Mouse (Mus musculus): ENCODE data around the gene Fbxo45. TPM values are rescaled to one million over a fixed set of nuclear protein-coding genes. Genes with fewer than 3 reads are reported as not detected.
A peak's percentile ranks its signal among the peaks of the same experiment; 100 is the strongest.
"Not testable (repeated sequence)": the region's sequence is repeated elsewhere in the genome, so short reads cannot be mapped to it uniquely, and the experiment has no call there.

The Fbxo45 gene
- polyA plus RNA-seq (2015; fragmentation: Nextera tagmentation; extraction: Ambion mirVana): 8.3 and 8.4 TPM in 2 replicates

GRCm38 (mm10) chr16:32246952-32247370, at the start of gene Fbxo45, which contains the start of gene Wdr53:
Gene Fbxo45 (minus strand): TSS chr16:32247158.
Gene Wdr53 (plus strand): TSS chr16:32247227.
- Histone ChIP-seq H3K4me3 (replicated peaks) (peak within 1 kb of the TSS; percentile 94), H3K27ac (peak within 1 kb of the TSS; percentile 94), H3K27me3 (no peaks in the 10 kb centered on the region), H3K9me3 (no peaks in the 10 kb centered on the region), H3K4me2 (replicated peaks) (peak within 1 kb of the TSS; percentile 76), H3K9ac (replicated peaks) (peak within 1 kb of the TSS; percentile 93), H3K4me1 (replicated peaks) (peaks cover 30% of the 10 kb centered on the region), H3K36me3 (peaks cover 4% of the 10 kb centered on the region; the same call in 1 of the 2 replicates)
- ATAC-seq: peak; percentile 99
- WGBS: 0% methylated on average over 42 of the region's 48 CpGs

DNA sequence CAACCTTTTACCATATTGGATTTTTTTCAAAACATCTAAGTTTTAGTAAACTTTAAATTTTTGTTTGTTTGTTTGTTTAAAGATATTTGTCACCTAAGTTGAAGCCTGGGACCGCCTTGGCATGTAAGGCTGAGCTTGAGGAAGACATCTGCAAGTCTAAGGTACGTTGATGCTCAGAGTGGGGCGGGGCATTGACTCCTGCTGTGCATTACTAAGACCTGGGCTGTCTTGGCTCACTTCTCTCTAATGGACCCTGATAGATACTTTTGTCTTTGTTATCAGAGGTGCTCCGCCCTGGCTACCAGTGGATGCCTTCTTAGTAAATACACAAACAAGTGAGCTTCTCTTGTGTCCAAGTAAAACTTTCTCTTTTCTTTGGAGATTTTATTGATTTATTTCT, 44.9 kb upstream of the Fbxo45 start:
- H3K27me3 ChIP-seq: no peaks in the 10 kb centered on the region
- H3K4me3 ChIP-seq (replicated peaks): no peak overlapping the region
- H3K4me2 ChIP-seq (replicated peaks): no peak overlapping the region
- H3K9me3 ChIP-seq: 0 out of 2 replicates have a peak, but pooled peaks cover 2% of the 10 kb centered on the region
- H3K36me3 ChIP-seq: peaks cover 48% of the 10 kb centered on the region
- no peak overlapping the region for H3K27ac ChIP-seq
- ATAC-seq: no peak
- WGBS: 97% methylated on average over 4 of the region's 4 CpGs
- H3K4me1 ChIP-seq (replicated peaks): no peaks in the 10 kb centered on the region
- H3K9ac ChIP-seq (replicated peaks): no peak overlapping the region

- Histone ChIP-seq H3K27me3 (no peaks in the 10 kb centered on the region), H3K27ac (no peak overlapping the region), H3K36me3 (peaks cover 52% of the 10 kb centered on the region), H3K9me3 (no peaks in the 10 kb centered on the region), H3K9ac (replicated peaks) (no peak overlapping the region), H3K4me3 (replicated peaks) (no peak overlapping the region), H3K4me1 (replicated peaks) (peaks cover 39% of the 10 kb centered on the region), H3K4me2 (replicated peaks) (no peak overlapping the region)
- ATAC-seq: no peak
Observed at GRCm38 (mm10) chr16:32282608-32283007, 35.6 kb upstream of the Fbxo45 start.

DNA sequence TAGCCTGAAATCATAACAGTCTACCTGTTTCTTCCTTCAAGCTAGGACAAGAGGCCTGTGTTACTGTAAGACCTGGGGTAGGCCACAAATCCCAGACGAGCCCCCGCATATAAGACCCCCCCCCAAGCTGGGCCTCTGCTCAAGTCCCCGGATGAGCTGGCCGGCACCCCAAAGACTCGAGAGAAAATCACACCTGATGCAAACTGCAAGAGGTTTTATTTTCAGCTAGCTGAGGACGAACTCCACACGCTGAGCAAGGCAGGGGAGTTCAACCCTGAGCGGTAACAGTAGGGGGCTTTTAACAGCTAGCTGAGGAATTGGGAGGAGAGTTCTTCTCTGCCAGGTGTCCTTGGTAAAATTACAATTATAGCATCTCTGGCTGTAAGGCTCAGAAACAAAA, 33.3 kb upstream of the Fbxo45 start:
- no peaks in the 10 kb centered on the region for H3K9me3 ChIP-seq
- no peak for ATAC-seq
- H3K4me3 ChIP-seq (replicated peaks): peak overlapping the region; percentile 12
- no peak overlapping the region for H3K27ac ChIP-seq
- H3K9ac ChIP-seq (replicated peaks): no peak overlapping the region
- H3K27me3 ChIP-seq: no peaks in the 10 kb centered on the region
- peaks cover 35% of the 10 kb centered on the region for H3K36me3 ChIP-seq
- H3K4me2 ChIP-seq (replicated peaks): peak overlapping the region; percentile 59
- H3K4me1 ChIP-seq (replicated peaks): peaks cover 45% of the 10 kb centered on the region
- 94% methylated on average over 8 of the region's 8 CpGs for WGBS

- Histone ChIP-seq H3K27ac (peak overlapping the region; percentile 95; the same call in 1 of the 2 replicates), H3K27me3 (no peaks in the 10 kb centered on the region), H3K9me3 (no peaks in the 10 kb centered on the region), H3K4me2 (replicated peaks) (peak overlapping the region; percentile 59), H3K4me3 (replicated peaks) (peak overlapping the region; percentile 84), H3K4me1 (replicated peaks) (peaks cover 45% of the 10 kb centered on the region), H3K9ac (replicated peaks) (peak overlapping the region; percentile 86), H3K36me3 (peaks cover 17% of the 10 kb centered on the region)
- 63% methylated on average over 7 of the region's 7 CpGs for WGBS
- ATAC-seq: no peak
Observed at GRCm38 (mm10) chr16:32278396-32278795, 31.4 kb upstream of the Fbxo45 start.

- under 1% methylated on average over 74 of the region's 75 CpGs for WGBS
- peak within 1 kb of the TSS; percentile 84 for H3K4me3 ChIP-seq (replicated peaks)
Observed at GRCm38 (mm10) chr16:32277308-32278256, 30.6 kb upstream of the Fbxo45 start, which contains the start of gene Rnf168. Gene Rnf168 (plus strand): TSS chr16:32277459.

GRCm38 (mm10) chr16:32275830-32276229, 28.9 kb upstream of the Fbxo45 start:
- Histone ChIP-seq H3K36me3 (0 out of 2 replicates have a peak, but pooled peaks cover 5% of the 10 kb centered on the region), H3K4me1 (replicated peaks) (peaks cover 31% of the 10 kb centered on the region), H3K4me2 (replicated peaks) (no peak overlapping the region), H3K4me3 (replicated peaks) (no peak overlapping the region), H3K9me3 (no peaks in the 10 kb centered on the region), H3K9ac (replicated peaks) (no peak overlapping the region), H3K27ac (no peak overlapping the region), H3K27me3 (no peaks in the 10 kb centered on the region)
- no peak for ATAC-seq
- 89% methylated on average over 1 of the region's 1 CpGs for WGBS

More at GRCm38 (mm10) chr16:32277308-32278256, 30.6 kb upstream of the Fbxo45 start, which contains the start of gene Rnf168:
- H3K4me2 ChIP-seq (replicated peaks): peak within 1 kb of the TSS; percentile 59
- no peaks in the 10 kb centered on the region for H3K9me3 ChIP-seq
- H3K36me3 ChIP-seq: peaks cover 11% of the 10 kb centered on the region; the same call in 1 of the 2 replicates
- H3K27ac ChIP-seq: peak within 1 kb of the TSS; percentile 95
- peak; percentile 95 for ATAC-seq
- peaks cover 45% of the 10 kb centered on the region for H3K4me1 ChIP-seq (replicated peaks)
- H3K27me3 ChIP-seq: no peaks in the 10 kb centered on the region
- peak within 1 kb of the TSS; percentile 86 for H3K9ac ChIP-seq (replicated peaks)

DNA sequence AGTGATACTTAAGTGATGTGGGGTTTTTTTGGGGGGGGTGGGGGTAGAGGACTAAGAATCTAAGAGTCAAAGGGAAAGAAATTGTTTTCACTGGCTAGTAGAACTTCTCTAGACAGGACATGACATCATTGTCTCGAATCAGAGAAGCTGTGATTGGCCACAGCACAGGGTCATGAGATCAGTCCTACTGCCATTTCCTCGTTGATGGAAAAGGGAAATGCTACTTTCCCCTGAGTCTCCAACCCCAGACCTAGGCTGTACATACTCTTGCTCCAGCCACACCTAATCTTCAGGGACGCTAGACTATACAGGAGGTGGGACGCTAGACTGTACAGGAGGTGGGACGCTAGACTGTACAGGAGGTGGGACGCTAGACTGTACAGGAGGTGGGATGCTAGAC, 28.1 kb upstream of the Fbxo45 start:
- Histone ChIP-seq H3K4me2 (replicated peaks) (no peak overlapping the region), H3K4me1 (replicated peaks) (peaks cover 23% of the 10 kb centered on the region), H3K27ac (no peak overlapping the region), H3K4me3 (replicated peaks) (no peak overlapping the region), H3K27me3 (no peaks in the 10 kb centered on the region), H3K9me3 (no peaks in the 10 kb centered on the region), H3K9ac (replicated peaks) (no peak overlapping the region), H3K36me3 (0 out of 2 replicates have a peak, but pooled peaks cover 1% of the 10 kb centered on the region)
- no peak for ATAC-seq
- 92% methylated on average over 6 of the region's 6 CpGs for whole genome bisulfite sequencing

- Histone ChIP-seq H3K4me2 (replicated peaks) (no peak overlapping the region), H3K27me3 (no peaks in the 10 kb centered on the region), H3K27ac (no peak overlapping the region), H3K4me1 (replicated peaks) (peaks cover 7% of the 10 kb centered on the region), H3K9ac (replicated peaks) (no peak overlapping the region), H3K4me3 (replicated peaks) (no peak overlapping the region), H3K9me3 (no peaks in the 10 kb centered on the region), H3K36me3 (no peaks in the 10 kb centered on the region)
- ATAC-seq: no peak
- WGBS: 55% methylated on average over 9 of the region's 9 CpGs
Observed at GRCm38 (mm10) chr16:32273338-32273737, 26.4 kb upstream of the Fbxo45 start.

- Histone ChIP-seq H3K27ac (no peak within 1 kb of the TSS), H3K36me3 (no peaks in the 10 kb centered on the region), H3K9ac (replicated peaks) (no peak within 1 kb of the TSS), H3K9me3 (no peaks in the 10 kb centered on the region), H3K4me1 (replicated peaks) (no peaks in the 10 kb centered on the region), H3K4me2 (replicated peaks) (no peak within 1 kb of the TSS), H3K4me3 (replicated peaks) (no peak within 1 kb of the TSS), H3K27me3 (no peaks in the 10 kb centered on the region)
- no peak for ATAC-seq
- 86% methylated on average over 11 of the region's 11 CpGs for WGBS
Observed at GRCm38 (mm10) chr16:32271291-32271690, 24.3 kb upstream of the Fbxo45 start, which contains the start of gene Smco1. Gene Smco1 (plus strand): TSS chr16:32271468.

GRCm38 (mm10) chr16:32264225-32264624, 17.3 kb upstream of the Fbxo45 start:
- not testable (repeated sequence) for H3K27ac ChIP-seq; ATAC-seq; H3K4me2 ChIP-seq (replicated peaks); H3K27me3 ChIP-seq; H3K9ac ChIP-seq (replicated peaks); H3K9me3 ChIP-seq; H3K4me1 ChIP-seq (replicated peaks); H3K36me3 ChIP-seq; H3K4me3 ChIP-seq (replicated peaks)
- WGBS: 90% methylated on average over 2 of the region's 2 CpGs

- under 1% methylated on average over 39 of the region's 41 CpGs for WGBS
- peak; percentile 70 for ATAC-seq
- peak overlapping the region; percentile 94 for H3K27ac ChIP-seq
- H3K27me3 ChIP-seq: no peaks in the 10 kb centered on the region
- no peaks in the 10 kb centered on the region for H3K9me3 ChIP-seq
- peak overlapping the region; percentile 94 for H3K4me3 ChIP-seq (replicated peaks)
- H3K9ac ChIP-seq (replicated peaks): peak overlapping the region; percentile 93
- peak overlapping the region; percentile 76 for H3K4me2 ChIP-seq (replicated peaks)
- H3K36me3 ChIP-seq: no peaks in the 10 kb centered on the region
- H3K4me1 ChIP-seq (replicated peaks): peaks cover 30% of the 10 kb centered on the region
Observed at GRCm38 (mm10) chr16:32246351-32246791, 587 bp downstream of the Fbxo45 start.
